Mouse (Mus musculus) ES-Bruce4 (cell line): ENCODE results near the gene Hic2. TPM values are rescaled to one million over a fixed set of nuclear protein-coding genes. Genes with fewer than 3 reads are reported as not detected.

Source experiments
- H3K27ac ChIP-seq: 2 replicates; pipeline ENCODE4 v1.5.1; 2012; ENCODE audit warnings: low read length, inconsistent platforms; ENCODE audit not compliant: insufficient read depth
- H3K27me3 ChIP-seq: 2 replicates; pipeline ENCODE4 v1.6.1; 2012; ENCODE audit warnings: mild to moderate bottlenecking, low read length, inconsistent platforms; ENCODE audit not compliant: control insufficient read depth, poor library complexity, insufficient read depth, severe bottlenecking
- H3K36me3 ChIP-seq: 2 replicates; pipeline ENCODE4 v1.6.1; 2012; ENCODE audit warnings: inconsistent platforms, mild to moderate bottlenecking, low read length, moderate library complexity; ENCODE audit not compliant: control insufficient read depth, poor library complexity, insufficient read depth, severe bottlenecking
- H3K4me1 ChIP-seq: one replicate; pipeline ENCODE4 v1.8.1; 2011; ENCODE audit warnings: low read length; ENCODE audit not compliant: control insufficient read depth, insufficient read depth
- H3K4me3 ChIP-seq: 2 replicates; pipeline ENCODE4 v1.5.1; 2011; ENCODE audit warnings: low read depth, mild to moderate bottlenecking, low read length
- H3K9ac ChIP-seq: 2 replicates; pipeline ENCODE4 v1.6.1; 2012; ENCODE audit warnings: low read depth, mild to moderate bottlenecking, inconsistent platforms; ENCODE audit not compliant: poor library complexity, severe bottlenecking
- H3K9me3 ChIP-seq: replicated peaks from 2 replicates; pipeline ENCODE4 v1.6.1; 2012; ENCODE audit warnings: mild to moderate bottlenecking, low read length, inconsistent platforms; ENCODE audit not compliant: control insufficient read depth, poor library complexity, insufficient read depth, severe bottlenecking
- CTCF ChIP-seq: IDR thresholded peaks from one replicate; pipeline ENCODE4 v1.8.1; 2011; ENCODE audit warnings: low read depth, low read length
- EP300 ChIP-seq: IDR thresholded peaks from 2 replicates; pipeline ENCODE4 v1.6.1; 2011; ENCODE audit warnings: low read depth, low read length; ENCODE audit not compliant: insufficient read depth
- POLR2A ChIP-seq: IDR thresholded peaks from one replicate; pipeline ENCODE4 v1.8.1; 2011; ENCODE audit warnings: low read length; ENCODE audit not compliant: insufficient read depth
- polyA plus RNA-seq: library from polyadenylated mRNA; stranded (reverse); fragments of >200 nt; gene quantifications from 2 replicates; pipeline ENCODE4 v1.2.4, GENCODE M21; 2011; ENCODE audit warnings: low read depth; ENCODE audit not compliant: missing spikeins, insufficient read depth, insufficient read length

Hic2 gene
- polyA plus RNA-seq, 1 experiment: 40.9 TPM

DNA sequence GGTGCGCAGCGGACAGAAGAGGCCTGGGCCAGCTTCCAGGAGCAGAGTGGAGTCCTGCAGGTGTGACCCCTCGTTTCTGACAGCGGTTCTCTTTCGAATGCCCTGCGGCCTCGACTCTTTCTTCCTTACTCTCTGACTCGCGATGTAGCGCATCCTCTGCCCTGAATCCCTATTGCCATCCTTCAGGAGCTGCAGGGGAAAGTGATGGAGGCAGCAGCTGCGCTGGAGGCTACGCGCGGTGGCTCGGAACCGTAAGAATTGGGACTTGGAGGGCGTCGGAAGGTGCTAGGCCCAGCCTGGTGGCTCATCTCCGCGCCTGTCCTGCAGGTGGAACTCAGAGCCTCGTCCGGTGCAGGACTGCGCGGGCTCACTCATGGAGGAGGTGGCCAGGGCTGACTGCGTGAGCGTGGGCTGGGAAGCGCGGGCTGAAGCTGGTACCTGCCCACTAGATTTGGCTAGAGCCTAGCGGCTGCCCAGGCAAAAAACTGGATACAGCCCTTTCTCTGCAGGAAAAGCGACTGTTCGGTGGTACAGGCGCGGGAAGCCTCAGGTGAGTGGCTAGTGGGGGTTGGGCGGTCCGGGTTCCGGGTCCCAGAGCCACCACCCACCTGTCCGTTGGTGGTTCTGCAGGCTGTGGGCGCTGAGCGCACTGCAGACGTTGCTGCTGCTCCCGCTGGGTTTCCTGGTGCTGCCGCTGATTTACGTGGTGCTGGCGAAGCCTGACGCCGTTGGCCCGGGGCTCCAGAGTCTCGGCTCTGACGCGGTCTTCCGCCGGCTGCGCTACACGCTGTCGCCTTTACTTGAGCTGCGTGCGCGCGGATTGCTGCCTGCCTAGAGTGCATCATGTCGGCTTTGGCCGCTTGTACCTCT, 44.2 kb downstream of the Hic2 start:
- no peaks in the 10 kb centered on the region for H3K9me3 ChIP-seq
- no peaks in the 10 kb centered on the region for H3K4me1 ChIP-seq
- H3K27ac ChIP-seq: no peak overlapping the region
- H3K4me3 ChIP-seq: peak overlapping the region; percentile 68
- no peaks in the 10 kb centered on the region for H3K36me3 ChIP-seq
- H3K9ac ChIP-seq: peak overlapping the region; percentile 27
- TF ChIP-seq EP300 (no peak), CTCF (no peak), POLR2A (no peak)
- no peaks in the 10 kb centered on the region for H3K27me3 ChIP-seq

DNA sequence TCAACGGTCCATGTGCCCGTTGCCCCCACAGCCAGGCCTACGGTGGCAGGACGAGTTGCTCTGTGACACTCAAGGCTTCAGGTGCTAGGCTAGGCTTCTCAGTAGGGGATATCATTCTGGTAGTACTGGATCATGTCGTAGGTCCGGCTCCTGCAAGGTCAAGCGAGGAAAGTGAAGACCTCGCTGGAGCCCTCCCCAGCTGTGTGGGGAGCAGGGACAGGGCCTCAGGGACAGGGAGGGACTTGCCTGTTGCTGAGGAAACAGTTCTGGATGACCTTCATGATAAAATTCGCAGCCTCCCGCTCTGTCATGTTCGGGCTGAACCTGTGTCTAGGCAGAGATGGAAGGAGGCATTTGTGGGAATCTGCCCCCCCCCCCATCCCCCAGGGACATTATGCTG, 47.1 kb downstream of the Hic2 start:
- no peak overlapping the region for H3K27ac ChIP-seq
- H3K9me3 ChIP-seq: no peaks in the 10 kb centered on the region
- H3K4me1 ChIP-seq: no peaks in the 10 kb centered on the region
- no peak overlapping the region for H3K9ac ChIP-seq
- H3K36me3 ChIP-seq: no peaks in the 10 kb centered on the region
- no peaks in the 10 kb centered on the region for H3K27me3 ChIP-seq
- TF ChIP-seq EP300 (no peak), POLR2A (no peak), CTCF (no peak)
- no peak overlapping the region for H3K4me3 ChIP-seq

- no peaks in the 10 kb centered on the region for H3K4me1 ChIP-seq
- H3K36me3 ChIP-seq: no peaks in the 10 kb centered on the region
- no peak overlapping the region for H3K27ac ChIP-seq
- no peak overlapping the region for H3K9ac ChIP-seq
- TF ChIP-seq POLR2A: no peak
- no peaks in the 10 kb centered on the region for H3K27me3 ChIP-seq
- no peak overlapping the region for H3K4me3 ChIP-seq
- H3K9me3 ChIP-seq: no peaks in the 10 kb centered on the region
Observed at GRCm38 (mm10) chr16:17283151-17283550, 49.8 kb downstream of the Hic2 start.

- no peak for TF ChIP-seq POLR2A
- TF ChIP-seq EP300: no peak
- TF ChIP-seq CTCF: no peak
- no peaks in the 10 kb centered on the region for H3K4me1 ChIP-seq
- H3K27me3 ChIP-seq: no peaks in the 10 kb centered on the region
- H3K27ac ChIP-seq: no peak overlapping the region
- no peaks in the 10 kb centered on the region; the same call in 1 of the 2 replicates for H3K36me3 ChIP-seq
- H3K9ac ChIP-seq: no peak overlapping the region
- no peak overlapping the region for H3K4me3 ChIP-seq
- no peaks in the 10 kb centered on the region for H3K9me3 ChIP-seq
Observed at GRCm38 (mm10) chr16:17287103-17287502, 53.7 kb downstream of the Hic2 start.

- no peak overlapping the region for H3K4me3 ChIP-seq
- H3K4me1 ChIP-seq: no peaks in the 10 kb centered on the region
- peaks cover 2% of the 10 kb centered on the region; the same call in 1 of the 2 replicates for H3K36me3 ChIP-seq
- no peak overlapping the region for H3K9ac ChIP-seq
- no peaks in the 10 kb centered on the region for H3K9me3 ChIP-seq
- H3K27ac ChIP-seq: no peak overlapping the region
- H3K27me3 ChIP-seq: no peaks in the 10 kb centered on the region
- TF ChIP-seq CTCF (no peak), POLR2A (no peak)
Observed at GRCm38 (mm10) chr16:17291016-17291415, 57.6 kb downstream of the Hic2 start.

- H3K27ac ChIP-seq: no peak overlapping the region
- H3K36me3 ChIP-seq: peaks cover 5% of the 10 kb centered on the region; the same call in 1 of the 2 replicates
- H3K9me3 ChIP-seq: no peaks in the 10 kb centered on the region
- no peaks in the 10 kb centered on the region for H3K27me3 ChIP-seq
- no peak overlapping the region for H3K9ac ChIP-seq
- no peak overlapping the region for H3K4me3 ChIP-seq
- TF ChIP-seq POLR2A (no peak), CTCF (peak; percentile 98), EP300 (no peak)
- H3K4me1 ChIP-seq: no peaks in the 10 kb centered on the region
Observed at GRCm38 (mm10) chr16:17292751-17293150, 59.4 kb downstream of the Hic2 start.
